Mouse (Mus musculus): Measurements from ENCODE around the gene Hdac11.

GRCm38 (mm10) chr6:91160976-91161375 lies 4.5 kb downstream of the Hdac11 start:
- TF ChIP-seq CTCF (IDR thresholded peaks at IDR 0.05) (no peak), POLR2A (IDR thresholded peaks at IDR 0.05; ENCODE audit: insufficient read depth, low read depth, low read length) (no peak), EP300 (IDR thresholded peaks at IDR 0.05; ENCODE audit: insufficient read depth, low read depth, low read length) (no peak)

Measured in heart, adult 2 months (tissue).